Mouse (Mus musculus) stomach, postnatal 0 days (tissue): Measurements from ENCODE around the gene Gm20425. TPM values are rescaled to one million over a fixed set of nuclear protein-coding genes. Genes with fewer than 3 reads are reported as not detected.

Experiments
- ATAC-seq: fragments of 200-750 bp; cut with Nextera tagmentation; 2 replicates; pipeline ENCODE4 v1.8.0; 2017; ENCODE audit not compliant: low FRiP score, low TSS enrichment
- DNase-seq: peaks from one replicate; pipeline ENCODE4 v3.0.0-alpha.2; 2016; ENCODE audit warnings: low spot score
- H3K27ac ChIP-seq: fragments of 300-500 bp; sonication (generic); replicated peaks from 2 replicates; pipeline ENCODE4 v1.5.1; 2014; ENCODE audit warnings: mild to moderate bottlenecking, control low read depth
- H3K27me3 ChIP-seq: fragments of 300-500 bp; sonication (generic); 2 replicates; pipeline ENCODE4 v1.6.1; 2014; ENCODE audit warnings: low read length; ENCODE audit not compliant: control insufficient read depth, insufficient read depth
- H3K36me3 ChIP-seq: fragments of 300-500 bp; sonication (generic); 2 replicates; pipeline ENCODE4 v1.6.1; 2014; ENCODE audit warnings: low read length, mixed read lengths; ENCODE audit not compliant: control insufficient read depth, insufficient read depth
- H3K4me1 ChIP-seq: fragments of 300-500 bp; sonication (generic); replicated peaks from 2 replicates; pipeline ENCODE4 v1.6.1; 2014; ENCODE audit warnings: antibody characterized with exemption; ENCODE audit not compliant: control insufficient read depth, insufficient read depth
- H3K4me2 ChIP-seq: fragments of 300-500 bp; sonication (generic); replicated peaks from 2 replicates; pipeline ENCODE4 v1.6.1; 2014; ENCODE audit warnings: low read depth, mild to moderate bottlenecking, control low read depth, moderate library complexity
- H3K4me3 ChIP-seq: fragments of 300-500 bp; sonication (generic); 2 replicates; pipeline ENCODE4 v1.5.1; 2014; ENCODE audit warnings: low read depth, low read length, control low read depth
- H3K9ac ChIP-seq: fragments of 300-500 bp; sonication (generic); 2 replicates; pipeline ENCODE4 v1.6.1; 2014; ENCODE audit warnings: mild to moderate bottlenecking, low read length, control low read depth, mixed read lengths
- H3K9me3 ChIP-seq: fragments of 300-500 bp; sonication (generic); 2 replicates; pipeline ENCODE4 v1.6.1; 2016; ENCODE audit warnings: low read length; ENCODE audit not compliant: control insufficient read depth
- CTCF ChIP-seq: IDR thresholded peaks from 2 replicates; pipeline ENCODE4 v1.5.1; 2016; ENCODE audit warnings: antibody characterized with exemption, low read depth, mild to moderate bottlenecking, moderate library complexity
- EP300 ChIP-seq: optimal IDR thresholded peaks from 2 replicates; pipeline ENCODE3; 2016; ENCODE audit warnings: antibody characterized with exemption
- WGBS: fragments of 180-500 bp; shearing (Covaris S2); extraction: QIAGEN DNeasy Blood & Tissue Kit; methylation state at CpG from one replicate; pipeline ENCODE4 v1.1.7; 2014; 5-methylcytosine and 5-hydroxymethylcytosine counted together
- polyA plus RNA-seq: library from polyadenylated mRNA; unstranded; fragments of >200 nt; fragmentation: Nextera tagmentation; extraction: Ambion mirVana; gene quantifications from 2 replicates; pipeline ENCODE4 v1.2.1, GENCODE M21; 2015

Gene Gm20425
- polyA plus RNA-seq, 1 experiment from 2014 or later, result 9.3 TPM

DNA sequence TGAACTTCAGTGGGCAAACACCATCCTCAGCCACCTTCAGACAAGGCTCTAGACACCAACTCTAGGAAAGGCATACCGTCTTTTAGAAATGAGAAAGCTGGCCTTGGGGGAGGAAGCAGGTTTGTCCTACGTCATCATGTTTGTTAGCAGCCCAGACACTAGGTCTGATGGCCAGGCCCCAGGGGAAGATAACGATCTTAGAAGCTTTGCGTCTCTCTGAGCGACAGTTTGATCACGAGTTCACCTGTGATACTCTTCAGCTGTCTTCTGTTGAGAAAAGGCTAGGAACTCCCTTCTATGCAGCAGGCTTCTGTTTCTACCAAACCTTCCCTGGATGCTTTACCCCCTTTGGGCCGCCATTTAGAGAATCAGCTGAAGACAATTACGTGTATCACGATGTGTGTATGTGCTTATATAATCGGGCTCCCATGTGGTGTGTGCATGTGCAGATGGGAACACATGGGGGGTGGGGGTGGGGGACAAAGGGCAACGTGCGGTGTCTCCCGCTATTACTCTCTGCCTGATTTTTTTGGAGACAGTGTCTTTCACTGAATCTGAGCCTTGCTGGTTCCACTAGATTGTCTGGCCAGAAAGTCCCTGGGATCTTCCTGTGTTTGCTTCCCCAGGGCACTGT is 1.6 kb downstream of the Gm20425 start:
- ATAC-seq (no peak), DNase-seq (no peak)
- 73% methylated on average over 13 of the region's 13 CpGs for WGBS
- no peak for TF ChIP-seq CTCF
- TF ChIP-seq EP300, result no peak
- no peaks in the 10 kb centered on the region for H3K4me1 ChIP-seq
- no peaks in the 10 kb centered on the region for H3K9me3 ChIP-seq
- H3K27ac ChIP-seq, result no peak overlapping the region
- no peaks in the 10 kb centered on the region for H3K36me3 ChIP-seq
- no peak overlapping the region for H3K9ac ChIP-seq
- H3K4me3 ChIP-seq, result no peak overlapping the region
- H3K27me3 ChIP-seq, result no peaks in the 10 kb centered on the region
- no peak overlapping the region for H3K4me2 ChIP-seq

DNA sequence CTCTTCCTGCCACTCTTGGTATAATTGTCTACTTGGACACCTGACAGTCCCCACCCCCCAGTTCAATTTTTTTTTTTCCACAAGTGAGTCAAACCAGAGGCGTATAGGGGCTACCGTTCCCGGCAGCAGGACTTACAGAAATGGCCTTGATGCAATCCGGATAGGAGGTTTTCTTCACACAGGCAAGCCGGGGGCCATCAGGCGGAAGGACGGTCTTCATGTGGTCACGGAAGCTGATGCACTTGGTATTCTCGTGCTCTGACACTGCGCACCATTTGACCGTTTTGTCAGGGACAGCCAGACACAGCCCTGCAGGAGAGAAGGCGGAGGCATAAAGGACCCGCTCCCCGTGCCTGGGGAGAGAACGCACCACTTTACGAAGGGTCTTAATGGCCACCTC is 2.3 kb downstream of the Gm20425 start:
- Histone ChIP-seq H3K4me3 (no peak overlapping the region), H3K36me3 (no peaks in the 10 kb centered on the region), H3K27ac (no peak overlapping the region), H3K9me3 (no peaks in the 10 kb centered on the region), H3K4me2 (no peak overlapping the region), H3K27me3 (no peaks in the 10 kb centered on the region), H3K4me1 (no peaks in the 10 kb centered on the region), H3K9ac (no peak overlapping the region)
- DNase-seq (no peak), ATAC-seq (no peak)
- 88% methylated on average over 16 of the region's 16 CpGs for WGBS
- no peak for TF ChIP-seq EP300
- TF ChIP-seq CTCF, result no peak

DNA sequence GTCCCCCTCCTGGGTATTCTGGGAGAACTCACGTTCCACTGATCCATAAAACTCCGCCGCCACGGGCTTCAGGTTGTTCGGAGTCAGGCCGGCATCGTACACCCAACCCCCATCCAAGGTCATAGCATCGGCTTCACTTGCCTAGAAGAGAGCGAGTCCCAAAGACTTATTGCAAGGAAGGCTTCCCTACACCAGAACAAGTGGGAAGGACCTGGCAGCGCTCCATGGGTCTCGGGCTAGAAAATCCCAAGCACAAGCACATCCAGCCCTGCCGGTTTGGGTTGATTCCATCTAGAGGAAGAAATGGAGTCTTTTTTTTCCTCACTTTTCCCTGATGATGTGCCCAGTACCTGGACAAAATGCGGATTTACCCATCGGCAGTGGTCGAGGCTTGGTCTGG is 3.3 kb downstream of the Gm20425 start:
- DNase-seq (no peak), ATAC-seq (no peak)
- WGBS, result 83% methylated on average over 15 of the region's 15 CpGs
- Histone ChIP-seq H3K27me3 (no peaks in the 10 kb centered on the region), H3K4me1 (no peaks in the 10 kb centered on the region), H3K36me3 (no peaks in the 10 kb centered on the region), H3K9me3 (no peaks in the 10 kb centered on the region), H3K9ac (no peak overlapping the region), H3K27ac (no peak overlapping the region), H3K4me3 (no peak overlapping the region), H3K4me2 (no peak overlapping the region)
- no peak for TF ChIP-seq CTCF
- TF ChIP-seq EP300, result no peak

DNA sequence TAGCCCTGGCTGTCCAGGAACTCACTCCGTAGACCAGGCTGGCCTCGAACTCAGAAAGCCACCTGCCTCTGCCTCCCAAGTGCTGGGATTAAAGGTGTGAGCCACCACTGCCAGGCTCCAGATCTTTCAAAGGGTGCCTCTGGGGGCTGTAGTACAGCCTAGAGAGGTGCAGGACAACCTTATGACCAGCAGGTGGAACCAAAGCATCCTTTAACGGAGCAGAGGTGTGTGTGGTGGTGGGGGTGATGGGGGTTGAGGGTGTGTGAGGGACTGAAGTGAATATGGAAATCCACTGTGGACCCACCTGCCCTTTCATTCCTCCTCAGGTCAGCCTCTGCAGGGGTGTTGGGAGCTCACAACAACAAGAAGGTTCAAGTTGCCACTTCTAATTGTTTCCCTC is 4.6 kb downstream of the Gm20425 start:
- Histone ChIP-seq H3K9me3 (no peaks in the 10 kb centered on the region), H3K4me1 (no peaks in the 10 kb centered on the region), H3K4me3 (no peak overlapping the region), H3K4me2 (no peak overlapping the region), H3K27ac (no peak overlapping the region), H3K9ac (no peak overlapping the region), H3K27me3 (no peaks in the 10 kb centered on the region), H3K36me3 (no peaks in the 10 kb centered on the region)
- WGBS, result 61% methylated on average over 3 of the region's 3 CpGs
- DNase-seq, result peak; percentile 40
- ATAC-seq, result no peak; the same call in 1 of the 2 replicates
- TF ChIP-seq EP300 (no peak), CTCF (peak; percentile 77)

DNA sequence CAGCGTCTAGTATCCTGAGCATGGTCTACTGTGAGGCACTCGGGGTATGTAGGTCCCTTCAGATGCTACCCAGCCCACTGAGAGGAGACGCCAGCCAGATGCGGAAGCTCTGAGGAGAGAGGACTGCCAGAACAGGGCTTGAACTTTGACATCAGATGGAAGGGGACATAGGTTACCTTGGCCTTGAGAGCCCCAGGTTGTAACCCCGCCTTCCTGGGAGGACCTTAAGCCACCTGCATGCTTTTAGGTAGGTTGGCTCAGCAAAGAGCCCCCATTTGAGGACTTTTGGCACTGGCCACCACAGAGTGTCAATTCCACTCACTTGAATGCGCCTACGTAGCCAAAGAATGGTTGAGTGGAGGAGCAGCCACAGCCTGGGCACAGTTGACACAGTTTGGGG is 5.4 kb downstream of the Gm20425 start:
- H3K4me2 ChIP-seq, result no peak overlapping the region
- DNase-seq (no peak), ATAC-seq (no peak)
- H3K4me1 ChIP-seq, result no peaks in the 10 kb centered on the region
- H3K27ac ChIP-seq, result no peak overlapping the region
- 88% methylated on average over 7 of the region's 7 CpGs for WGBS
- H3K9ac ChIP-seq, result no peak overlapping the region
- no peak for TF ChIP-seq EP300
- TF ChIP-seq CTCF, result no peak
- no peaks in the 10 kb centered on the region for H3K36me3 ChIP-seq
- H3K9me3 ChIP-seq, result no peaks in the 10 kb centered on the region
- no peak overlapping the region for H3K4me3 ChIP-seq
- H3K27me3 ChIP-seq, result no peaks in the 10 kb centered on the region

DNA sequence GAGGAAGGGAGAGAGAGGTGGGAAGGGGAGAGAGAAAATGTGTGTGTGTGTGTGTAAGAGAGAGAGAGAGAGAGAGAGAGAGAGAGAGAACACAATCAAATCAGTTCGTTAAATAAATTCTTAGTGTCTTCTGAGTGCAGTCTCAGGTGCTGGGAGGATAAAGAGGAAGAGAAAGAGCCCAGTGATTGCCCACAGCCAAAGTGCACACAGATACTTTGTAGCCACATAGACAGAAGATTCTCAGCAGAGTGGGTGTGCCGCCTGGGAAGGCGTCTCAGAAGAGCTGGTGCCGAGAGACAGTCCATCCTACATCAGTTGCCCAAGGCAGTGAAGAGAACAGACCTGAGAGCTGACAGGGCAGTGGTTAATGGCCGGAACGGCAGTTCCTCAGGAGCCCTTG is 15.8 kb downstream of the Gm20425 start:
- no peak for DNase-seq

More for the DNA sequence above, 15.8 kb downstream of the Gm20425 start:
- ATAC-seq, result no peak
- no peaks in the 10 kb centered on the region for H3K27me3 ChIP-seq
- no peaks in the 10 kb centered on the region for H3K4me1 ChIP-seq
- TF ChIP-seq EP300 (no peak), CTCF (no peak)
- no peak overlapping the region for H3K4me2 ChIP-seq
- H3K4me3 ChIP-seq, result no peak overlapping the region
- H3K9me3 ChIP-seq, result no peaks in the 10 kb centered on the region
- H3K9ac ChIP-seq, result no peak overlapping the region
- H3K36me3 ChIP-seq, result no peaks in the 10 kb centered on the region
- no peak overlapping the region for H3K27ac ChIP-seq
- 70% methylated on average over 6 of the region's 6 CpGs for WGBS
